Mouse (Mus musculus): Measurements from ENCODE around the gene Tifab. TPM values are rescaled to one million over a fixed set of nuclear protein-coding genes. Genes with fewer than 3 reads are reported as not detected.

Tifab gene
- 0.87 and 1.0 TPM in 2 replicates for polyA plus RNA-seq (2015; fragmentation: Nextera tagmentation; extraction: Ambion mirVana)

- Histone ChIP-seq H3K4me1 (no peaks in the 10 kb centered on the region), H3K27ac (replicated peaks) (no peak within 1 kb of the TSS), H3K9me3 (no peaks in the 10 kb centered on the region), H3K4me3 (no peak within 1 kb of the TSS), H3K4me2 (replicated peaks) (no peak within 1 kb of the TSS), H3K27me3 (no peaks in the 10 kb centered on the region), H3K9ac (replicated peaks) (no peak within 1 kb of the TSS), H3K36me3 (no peaks in the 10 kb centered on the region)
- 91% methylated on average over 16 of the region's 16 CpGs for WGBS
- no peak for ATAC-seq (replicated peaks)
These were observed at the start of gene Tifab for GRCm38 (mm10) chr13:56178416-56179035. Tifab (minus strand) TSS chr13:56178885.

GRCm38 (mm10) chr13:56226175-56226954 is 47.7 kb upstream of the Tifab start:
- no peak overlapping the region for H3K27ac ChIP-seq (replicated peaks)

GRCm38 (mm10) chr13:56223625-56224024 is 44.9 kb upstream of the Tifab start:
- WGBS, result 15% methylated on average over 21 of the region's 21 CpGs
- no peak for ATAC-seq (replicated peaks)
- H3K36me3 ChIP-seq, result no peaks in the 10 kb centered on the region
- peaks cover 11% of the 10 kb centered on the region; the same call in 1 of the 2 replicates for H3K27me3 ChIP-seq
- no peak overlapping the region for H3K4me3 ChIP-seq
- H3K27ac ChIP-seq (replicated peaks), result no peak overlapping the region
- no peak overlapping the region for H3K4me2 ChIP-seq (replicated peaks)
- no peak overlapping the region for H3K9ac ChIP-seq (replicated peaks)
- H3K4me1 ChIP-seq, result peaks cover 36% of the 10 kb centered on the region
- H3K9me3 ChIP-seq, result no peaks in the 10 kb centered on the region

More at GRCm38 (mm10) chr13:56226175-56226954, 47.7 kb upstream of the Tifab start:
- H3K9me3 ChIP-seq, result no peaks in the 10 kb centered on the region
- 14% methylated on average over 10 of the region's 10 CpGs for WGBS
- H3K9ac ChIP-seq (replicated peaks), result no peak overlapping the region
- no peaks in the 10 kb centered on the region for H3K36me3 ChIP-seq
- H3K4me1 ChIP-seq, result peaks cover 36% of the 10 kb centered on the region
- no peak for ATAC-seq (replicated peaks)
- peaks cover 11% of the 10 kb centered on the region; the same call in 1 of the 2 replicates for H3K27me3 ChIP-seq
- no peak overlapping the region for H3K4me3 ChIP-seq
- H3K4me2 ChIP-seq (replicated peaks), result no peak overlapping the region

GRCm38 (mm10) chr13:56222849-56223246 is 44.2 kb upstream of the Tifab start:
- WGBS, result 20% methylated on average over 4 of the region's 4 CpGs
- H3K27ac ChIP-seq (replicated peaks), result 0 out of 2 replicates have a peak overlapping the region, but pooled peaks have one; percentile 83
- ATAC-seq (replicated peaks), result no peak
- H3K9ac ChIP-seq (replicated peaks), result no peak overlapping the region
- peaks cover 35% of the 10 kb centered on the region for H3K4me1 ChIP-seq
- H3K4me2 ChIP-seq (replicated peaks), result no peak overlapping the region
- H3K9me3 ChIP-seq, result no peaks in the 10 kb centered on the region
- no peak overlapping the region for H3K4me3 ChIP-seq
- H3K27me3 ChIP-seq, result peaks cover 11% of the 10 kb centered on the region; the same call in 1 of the 2 replicates
- H3K36me3 ChIP-seq, result no peaks in the 10 kb centered on the region

- Histone ChIP-seq H3K4me1 (peaks cover 35% of the 10 kb centered on the region), H3K4me3 (peak overlapping the region; percentile 40), H3K9me3 (no peaks in the 10 kb centered on the region), H3K27me3 (peaks cover 11% of the 10 kb centered on the region; the same call in 1 of the 2 replicates), H3K36me3 (no peaks in the 10 kb centered on the region), H3K27ac (replicated peaks) (peak overlapping the region; percentile 83), H3K9ac (replicated peaks) (peak overlapping the region; percentile 53), H3K4me2 (replicated peaks) (peak overlapping the region; percentile 90)
- 5% methylated on average over 50 of the region's 50 CpGs for WGBS
- ATAC-seq (replicated peaks), result peak; percentile 76
These were observed 43.5 kb upstream of the Tifab start for GRCm38 (mm10) chr13:56221995-56222848.

- H3K27me3 ChIP-seq, result peaks cover 11% of the 10 kb centered on the region; the same call in 1 of the 2 replicates
- WGBS, result under 1% methylated on average over 45 of the region's 46 CpGs
- H3K9ac ChIP-seq (replicated peaks), result peak overlapping the region; percentile 53
- H3K4me1 ChIP-seq, result peaks cover 35% of the 10 kb centered on the region
- H3K4me3 ChIP-seq, result peak overlapping the region; percentile 40
- peak overlapping the region; percentile 83 for H3K27ac ChIP-seq (replicated peaks)
- no peaks in the 10 kb centered on the region for H3K36me3 ChIP-seq
- peak overlapping the region; percentile 90 for H3K4me2 ChIP-seq (replicated peaks)
- peak; percentile 84 for ATAC-seq (replicated peaks)
- H3K9me3 ChIP-seq, result no peaks in the 10 kb centered on the region
These were observed 42.6 kb upstream of the Tifab start for GRCm38 (mm10) chr13:56221129-56221910.

- no peak overlapping the region for H3K27ac ChIP-seq (replicated peaks)
- H3K9me3 ChIP-seq, result no peaks in the 10 kb centered on the region
- peaks cover 40% of the 10 kb centered on the region for H3K4me1 ChIP-seq
- no peak overlapping the region for H3K9ac ChIP-seq (replicated peaks)
- H3K4me2 ChIP-seq (replicated peaks), result no peak overlapping the region
- H3K4me3 ChIP-seq, result no peak overlapping the region
- 62% methylated on average over 9 of the region's 9 CpGs for WGBS
- H3K36me3 ChIP-seq, result no peaks in the 10 kb centered on the region
- H3K27me3 ChIP-seq, result peaks cover 11% of the 10 kb centered on the region; the same call in 1 of the 2 replicates
- no peak for ATAC-seq (replicated peaks)
These were observed 40.6 kb upstream of the Tifab start for GRCm38 (mm10) chr13:56219254-56219653.

GRCm38 (mm10) chr13:56216090-56216489 is 37.4 kb upstream of the Tifab start:
- no peak overlapping the region for H3K27ac ChIP-seq (replicated peaks)
- no peak overlapping the region for H3K4me2 ChIP-seq (replicated peaks)
- no peak overlapping the region for H3K4me3 ChIP-seq
- ATAC-seq (replicated peaks), result no peak
- no peaks in the 10 kb centered on the region for H3K36me3 ChIP-seq
- peaks cover 3% of the 10 kb centered on the region; the same call in 1 of the 2 replicates for H3K9me3 ChIP-seq
- H3K9ac ChIP-seq (replicated peaks), result no peak overlapping the region
- H3K4me1 ChIP-seq, result peaks cover 15% of the 10 kb centered on the region
- no peaks in the 10 kb centered on the region for H3K27me3 ChIP-seq
- WGBS, result 17% methylated on average over 4 of the region's 4 CpGs

GRCm38 (mm10) chr13:56214633-56215032 is 35.9 kb upstream of the Tifab start:
- Histone ChIP-seq H3K9me3 (peaks cover 6% of the 10 kb centered on the region; the same call in 1 of the 2 replicates), H3K27me3 (no peaks in the 10 kb centered on the region), H3K4me1 (peaks cover 12% of the 10 kb centered on the region; the same call in 1 of the 2 replicates), H3K27ac (replicated peaks) (no peak overlapping the region), H3K4me2 (replicated peaks) (no peak overlapping the region), H3K36me3 (no peaks in the 10 kb centered on the region), H3K9ac (replicated peaks) (no peak overlapping the region), H3K4me3 (no peak overlapping the region)
- WGBS, result 10% methylated on average over 5 of the region's 5 CpGs
- no peak for ATAC-seq (replicated peaks)

- Histone ChIP-seq H3K9ac (replicated peaks) (peak overlapping the region; percentile 33; the same call in 1 of the 2 replicates), H3K27me3 (no peaks in the 10 kb centered on the region), H3K4me3 (peak overlapping the region; percentile 14; the same call in 1 of the 2 replicates), H3K9me3 (peaks cover 6% of the 10 kb centered on the region; the same call in 1 of the 2 replicates), H3K4me1 (peaks cover 19% of the 10 kb centered on the region), H3K36me3 (no peaks in the 10 kb centered on the region), H3K27ac (replicated peaks) (peak overlapping the region; percentile 58), H3K4me2 (replicated peaks) (peak overlapping the region; percentile 43)
- WGBS, result 10% methylated on average over 8 of the region's 8 CpGs
- ATAC-seq (replicated peaks), result no peak
These were observed 30.4 kb upstream of the Tifab start for GRCm38 (mm10) chr13:56209067-56209411.

Measured in forebrain, embryonic 15.5 days (tissue).